Mouse (Mus musculus) frontal cortex, postnatal 14 days (tissue): ENCODE measurements at regions not wholly inside any gene's neighbourhood (a gene's known extent, or its start where the extent isn't known, plus 50 kb on each side); places are given as distances from the start of the nearest gene placed in this dataset.

Experiments used
- DNase-seq, 2 experiments: peaks; one replicate each; pipeline ENCODE4 v3.0.0; 2022; ENCODE audit warnings: low spot score in 2 of 2

DNA sequence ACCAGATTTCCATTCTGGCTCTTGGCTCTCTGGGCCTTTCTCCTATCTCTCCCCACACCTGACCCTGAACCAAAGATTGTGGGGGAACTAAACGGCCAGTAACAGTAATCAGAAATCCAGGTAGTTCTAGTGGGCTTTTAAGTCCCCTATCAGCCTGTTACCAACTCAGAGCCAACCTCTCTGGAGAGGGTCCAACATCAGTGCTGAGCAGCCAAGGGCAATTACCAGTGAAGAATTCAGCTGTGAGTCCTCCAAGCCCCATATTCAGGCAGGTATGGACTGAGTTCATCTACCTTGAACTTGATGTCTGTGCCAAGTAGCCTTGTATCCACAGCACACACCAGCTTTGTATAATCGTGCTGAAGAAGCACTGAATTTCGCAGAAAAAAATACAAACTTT, 1636.7 kb downstream of the Efnb2 start:
- no peak for DNase-seq

DNA sequence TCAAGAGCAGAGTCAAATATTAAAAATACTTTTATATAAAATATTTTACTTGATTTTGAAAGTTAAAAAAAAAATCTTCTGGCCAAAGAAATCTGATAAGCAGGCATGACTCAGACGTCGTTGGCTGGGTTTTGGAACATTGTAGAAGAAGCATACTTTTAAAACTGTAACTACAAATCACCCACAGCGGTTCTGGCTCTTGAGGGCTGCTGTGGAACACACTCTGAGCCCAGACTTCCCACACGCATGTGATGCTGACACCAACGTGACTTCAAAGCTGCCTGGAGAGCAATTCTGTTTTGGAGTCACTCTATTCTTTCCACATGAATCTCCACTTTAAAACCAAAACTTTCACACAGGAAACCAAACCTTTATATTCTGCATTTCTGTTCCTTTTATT, 1649.2 kb downstream of the Efnb2 start:
- DNase-seq = peak; percentile 4 to 6

DNA sequence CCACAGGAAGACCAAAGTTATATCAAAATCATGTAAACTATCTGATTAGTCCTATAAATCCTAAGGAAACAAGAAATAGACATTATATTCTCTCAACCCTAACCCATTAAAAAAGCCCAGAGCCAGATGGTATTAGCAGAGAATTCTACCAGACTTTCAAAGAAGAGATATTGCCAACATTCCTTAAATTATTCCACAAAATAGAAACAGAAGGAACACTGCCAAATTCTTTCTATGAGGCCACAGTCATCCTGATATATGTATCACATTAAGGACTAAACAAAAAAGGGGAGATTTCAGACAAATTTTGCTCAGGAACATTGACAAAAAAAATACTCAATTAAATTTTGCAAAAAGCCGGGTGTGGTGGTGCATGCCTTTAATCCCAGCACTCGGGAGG, 1669.5 kb downstream of the Efnb2 start:
- no peak for DNase-seq

DNA sequence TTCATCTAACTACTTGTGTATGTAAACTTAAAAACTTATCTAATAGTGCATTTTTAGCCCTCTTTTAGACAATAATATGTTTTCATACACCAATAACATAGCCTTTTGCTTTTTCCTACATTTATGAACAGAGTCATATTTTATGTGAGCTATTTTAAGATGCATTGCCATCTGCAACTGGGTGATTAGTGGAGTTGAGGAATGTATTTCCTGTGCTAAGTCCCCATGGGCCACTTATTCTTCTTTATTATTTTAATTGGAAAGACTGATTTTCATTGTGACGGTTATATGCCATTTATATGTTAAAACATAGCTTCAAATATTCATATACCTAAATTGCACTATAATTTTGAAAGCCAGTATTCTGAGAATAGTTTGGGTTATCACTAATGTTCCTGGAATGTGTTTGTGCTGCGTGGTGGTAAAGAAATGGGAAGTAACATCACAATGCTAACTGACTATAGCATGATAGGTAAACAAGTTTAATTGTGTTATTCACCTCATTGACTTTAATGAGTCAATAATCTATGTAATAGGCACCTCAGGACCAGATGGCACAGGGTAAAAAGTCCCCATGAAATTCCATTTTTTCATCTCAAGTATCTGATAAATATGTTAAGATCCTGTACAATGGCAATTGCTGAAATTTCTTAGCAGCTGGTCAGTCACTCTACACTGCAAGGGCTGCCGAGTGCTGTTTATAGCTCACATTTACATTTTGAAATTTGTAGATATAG, 1671.5 kb downstream of the Efnb2 start:
- DNase-seq = no peak

DNA sequence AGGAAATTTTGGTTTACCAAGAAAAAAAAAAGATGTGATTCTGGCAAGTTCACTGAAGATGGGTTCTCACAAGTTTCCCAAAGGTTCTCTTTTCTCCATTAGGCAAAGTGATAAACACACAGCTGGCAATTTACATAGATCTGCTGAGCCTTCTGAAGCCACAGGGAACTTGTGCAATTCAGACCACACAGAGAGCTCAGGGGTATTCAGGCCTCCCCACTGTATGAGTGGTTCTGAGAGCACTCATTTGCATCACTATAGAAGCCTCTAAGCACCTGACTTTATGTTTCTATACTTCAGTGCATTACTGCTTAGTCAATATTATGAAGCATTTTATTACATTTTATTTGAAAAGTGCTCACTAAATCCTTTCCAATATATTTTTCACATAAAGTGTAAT, 1687.1 kb downstream of the Efnb2 start:
- DNase-seq = no peak

DNA sequence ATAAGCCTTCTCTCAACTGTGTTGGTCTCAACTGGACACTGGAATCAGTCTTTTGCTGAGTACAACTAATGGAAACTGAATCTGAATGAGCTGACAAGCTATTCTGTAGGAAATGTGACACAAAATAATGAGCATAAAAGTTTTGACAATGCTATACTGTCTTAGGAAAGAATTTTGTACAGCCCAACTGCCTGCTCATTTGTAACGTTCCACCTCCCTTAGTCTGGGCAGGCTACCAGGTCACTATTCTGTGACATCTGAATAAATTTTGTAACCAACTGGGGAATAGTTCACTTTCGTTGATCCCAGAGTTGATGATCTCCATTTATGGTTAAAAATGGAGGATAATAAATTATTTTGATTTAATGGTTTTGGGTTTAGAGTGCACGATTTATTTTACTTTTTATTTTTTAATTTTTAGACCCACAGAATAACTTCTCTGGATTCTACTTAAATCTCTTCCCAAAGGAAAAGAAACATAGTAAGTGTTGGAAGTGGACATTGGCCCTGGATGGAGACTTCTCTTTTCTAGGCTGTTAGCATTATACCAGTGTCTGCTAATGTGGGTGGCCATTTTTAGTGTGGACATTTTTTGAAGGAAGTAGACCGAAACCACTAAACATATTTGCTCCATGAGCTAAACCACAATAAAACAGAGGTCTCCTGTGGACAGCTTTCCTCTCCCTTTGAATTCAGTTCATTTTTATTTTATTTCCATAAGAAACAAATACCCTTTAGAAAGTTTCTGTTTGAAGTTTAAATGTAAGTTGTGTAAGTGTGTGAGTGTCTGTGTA, 1697.8 kb downstream of the Efnb2 start:
- no peak for DNase-seq

DNA sequence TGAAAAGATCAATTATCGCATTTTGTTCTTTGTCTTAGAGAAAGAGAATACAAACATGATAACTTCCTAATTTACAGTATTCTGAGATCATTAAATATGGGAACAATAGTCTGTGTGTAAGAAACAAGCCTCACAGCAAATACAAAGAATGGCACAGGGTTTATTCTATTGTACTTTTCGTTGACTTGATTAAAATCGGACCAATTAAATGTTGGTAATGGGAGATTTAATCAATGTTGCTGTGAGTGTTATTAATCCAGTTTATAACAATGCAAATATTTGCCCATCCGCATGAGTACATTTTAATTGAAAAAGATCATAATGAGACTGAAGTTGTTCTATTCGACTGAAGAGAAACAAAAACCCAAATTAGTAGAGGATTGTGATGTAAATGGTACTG, 1703.0 kb downstream of the Efnb2 start:
- DNase-seq = no peak

DNA sequence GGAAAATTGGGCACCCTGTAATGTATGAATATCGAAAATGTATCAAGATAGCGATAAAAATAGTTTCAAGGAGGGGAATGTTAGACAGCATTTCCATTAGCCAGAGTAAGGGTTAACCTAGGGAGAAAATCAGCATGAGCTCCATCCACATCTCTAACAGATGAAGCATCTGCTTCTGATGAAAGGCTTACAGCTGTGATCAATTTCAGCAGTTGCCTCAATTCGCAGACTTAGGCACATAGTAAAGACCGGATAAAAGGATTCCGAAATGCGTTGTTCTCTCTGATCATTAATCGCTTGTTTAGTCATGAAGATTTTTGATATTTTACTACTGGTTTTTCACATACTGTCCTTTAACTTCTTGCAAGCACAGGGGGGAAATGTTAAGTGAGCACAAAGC, 1706.8 kb downstream of the Efnb2 start:
- DNase-seq = no peak

DNA sequence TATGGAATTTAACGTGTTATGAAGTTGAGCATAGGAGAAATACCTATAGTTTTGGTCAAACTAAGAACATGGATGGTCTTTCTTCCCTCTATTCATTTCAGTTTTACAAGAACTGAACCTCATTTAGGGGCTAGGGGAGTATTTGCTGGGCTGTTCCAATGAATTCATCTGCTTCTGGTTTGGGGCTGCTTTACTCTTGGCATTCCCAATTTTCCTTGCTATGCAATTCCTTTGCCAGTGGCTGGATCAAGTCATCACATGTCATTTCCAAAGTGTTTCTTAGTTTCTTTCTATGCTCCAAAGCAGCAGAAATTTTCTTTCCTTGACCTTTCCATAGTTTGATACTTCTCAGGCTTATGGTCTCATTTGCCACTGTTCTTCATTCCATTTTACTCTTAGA, 1738.6 kb downstream of the Efnb2 start:
- no peak for DNase-seq

DNA sequence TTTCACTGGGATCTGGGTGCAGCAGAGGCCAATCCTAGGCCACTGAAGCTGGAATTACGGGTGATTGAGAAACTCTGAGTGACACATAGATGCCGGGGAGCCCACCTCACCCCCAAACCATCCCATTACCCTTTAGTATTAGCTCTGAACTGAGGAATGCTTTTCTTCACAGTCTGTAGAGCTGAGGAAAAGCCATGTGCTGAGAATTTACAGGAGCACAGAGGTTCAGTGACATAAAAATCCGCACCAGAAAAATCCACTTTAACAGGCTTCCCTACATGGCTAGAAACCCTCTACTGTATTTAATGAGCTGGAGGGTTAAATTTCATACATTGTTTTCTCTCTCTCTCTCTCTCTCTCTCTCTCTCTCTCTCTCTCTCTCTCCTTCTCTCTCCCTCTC, 1753.4 kb downstream of the Efnb2 start:
- DNase-seq = no peak

DNA sequence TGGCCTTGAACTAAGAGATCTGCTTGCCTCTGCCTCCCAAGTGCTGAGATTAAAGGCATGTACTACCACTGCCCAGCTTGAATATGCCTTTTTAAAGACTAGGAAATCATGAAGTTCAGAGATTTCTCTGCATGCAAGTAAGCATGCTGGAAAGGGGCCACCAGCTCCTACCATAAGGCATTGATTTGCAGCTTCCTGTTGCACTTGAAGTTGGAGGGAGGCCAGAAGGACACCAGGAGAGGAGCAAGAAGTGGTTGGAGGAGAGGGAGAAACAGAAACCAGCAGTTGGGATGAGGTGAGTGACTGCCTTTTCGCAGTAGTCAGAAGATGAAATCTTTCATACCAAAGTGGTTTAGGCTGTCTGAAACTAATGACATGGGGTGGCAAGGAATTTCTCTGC, 1769.6 kb downstream of the Efnb2 start:
- no peak for DNase-seq

DNA sequence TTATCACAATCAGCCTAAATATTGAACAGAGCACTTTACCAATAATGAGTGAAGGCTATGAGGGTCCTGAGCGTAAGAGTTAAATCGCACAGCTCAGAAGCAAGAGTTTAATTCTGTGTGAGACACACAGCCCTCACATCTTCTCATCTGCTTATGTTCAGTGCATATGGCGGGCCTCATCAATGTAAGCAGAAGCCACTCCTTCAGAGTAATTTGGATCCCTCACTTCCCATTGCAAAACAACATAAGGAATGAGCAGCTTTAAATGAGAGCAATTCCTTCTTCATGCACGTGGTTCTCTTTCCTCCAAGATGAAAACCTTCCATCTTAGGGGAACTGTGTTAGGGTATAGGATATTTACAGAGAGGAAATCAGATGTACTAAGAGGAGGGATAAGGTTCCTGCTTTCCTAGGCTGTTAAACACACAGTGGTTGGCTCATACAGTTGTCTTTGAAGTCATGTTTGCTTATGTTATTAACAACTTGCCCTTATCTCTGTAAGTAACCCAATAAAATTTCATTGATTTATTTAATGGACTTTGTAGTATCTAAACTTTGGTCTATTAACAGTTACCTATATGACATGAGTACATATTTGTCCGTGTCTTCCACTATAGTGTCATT, 1774.2 kb downstream of the Efnb2 start:
- no peak for DNase-seq

DNA sequence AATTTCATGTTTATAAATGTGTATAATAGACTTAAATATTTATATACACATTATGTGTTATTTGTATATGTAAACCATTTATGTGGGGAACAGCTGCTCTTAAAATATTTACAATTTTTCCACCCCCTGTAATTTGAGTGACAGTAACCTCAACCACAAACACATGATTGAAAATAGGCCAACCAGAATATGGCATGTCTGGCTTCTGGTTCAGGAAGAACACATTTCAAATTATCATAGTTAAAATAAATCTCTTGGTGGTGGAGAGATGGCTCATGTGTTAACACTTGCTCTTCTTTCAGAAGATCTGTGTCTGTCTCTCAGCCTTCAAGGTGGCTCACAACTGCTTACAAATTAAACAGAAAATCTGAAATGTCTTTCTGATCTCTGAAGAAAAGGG, 1776.2 kb downstream of the Efnb2 start:
- no peak for DNase-seq

DNA sequence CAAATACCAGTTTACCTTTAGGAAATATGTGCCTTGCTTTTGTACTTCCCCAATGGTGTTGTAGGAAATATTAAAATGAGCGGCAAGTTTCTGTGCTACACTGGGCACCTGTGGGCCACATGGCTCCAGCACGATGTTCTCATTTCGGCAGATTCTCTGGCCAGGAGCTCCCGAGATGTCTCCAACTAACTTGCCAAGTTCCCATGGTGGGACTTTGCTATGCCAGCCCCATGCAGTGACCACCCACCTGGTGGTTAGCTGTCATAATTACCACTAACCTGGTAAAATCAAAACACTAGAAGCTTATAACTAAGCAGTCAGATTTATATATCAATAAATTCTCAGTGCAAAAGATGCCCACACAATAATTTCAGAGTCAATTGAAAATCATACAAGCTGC, 1777.5 kb upstream of the Slc10a2 start:
- DNase-seq = no peak
